Mouse (Mus musculus): ENCODE results near the gene Prm3. TPM values are rescaled to one million over a fixed set of nuclear protein-coding genes. Genes with fewer than 3 reads are reported as not detected.

Prm3 gene
- total and polyA plus RNA-seq, 2 experiments from 2014 or later = not detected

- 73% methylated on average over 4 of the region's 4 CpGs for WGBS
These were observed 30.7 kb upstream of the Prm3 start for GRCm38 (mm10) chr16:10821387-10821786.

GRCm38 (mm10) chr16:10819966-10820365 is 29.3 kb upstream of the Prm3 start:
- H3K27ac ChIP-seq = no peak overlapping the region
- no peak for TF ChIP-seq CTCF (IDR thresholded peaks at IDR 0.05; ENCODE audit: low read depth)
- H3K4me3 ChIP-seq (ENCODE audit: low read length) = no peak overlapping the region
- H3K9ac ChIP-seq (replicated peaks; ENCODE audit: low read length) = no peak overlapping the region
- H3K9me3 ChIP-seq (ENCODE audit: low read length) = no peaks in the 10 kb centered on the region
- DNase-seq (ENCODE audit: low spot score) (no peak), ATAC-seq (no peak)
- no peak overlapping the region for H3K4me2 ChIP-seq (ENCODE audit: low read depth, low read length)
- H3K36me3 ChIP-seq (ENCODE audit: insufficient read depth, low read length) = no peaks in the 10 kb centered on the region
- H3K27me3 ChIP-seq (ENCODE audit: insufficient read depth, low read length) = no peaks in the 10 kb centered on the region
- 74% methylated on average over 3 of the region's 3 CpGs for WGBS
- no peaks in the 10 kb centered on the region for H3K4me1 ChIP-seq (ENCODE audit: insufficient read depth, low read length)

More at GRCm38 (mm10) chr16:10821387-10821786, 30.7 kb upstream of the Prm3 start:
- no peak for DNase-seq (ENCODE audit: low spot score)
- Histone ChIP-seq H3K36me3 (ENCODE audit: insufficient read depth, low read length) (no peaks in the 10 kb centered on the region), H3K4me3 (ENCODE audit: low read length) (no peak overlapping the region), H3K27ac (no peak overlapping the region), H3K27me3 (ENCODE audit: insufficient read depth, low read length) (no peaks in the 10 kb centered on the region), H3K9ac (replicated peaks; ENCODE audit: low read length) (no peak overlapping the region), H3K4me1 (ENCODE audit: insufficient read depth, low read length) (no peaks in the 10 kb centered on the region), H3K4me2 (ENCODE audit: low read depth, low read length) (no peak overlapping the region), H3K9me3 (ENCODE audit: low read length) (no peaks in the 10 kb centered on the region)
- no peak for ATAC-seq
- TF ChIP-seq CTCF (IDR thresholded peaks at IDR 0.05; ENCODE audit: low read depth) = no peak

- no peak for TF ChIP-seq CTCF (IDR thresholded peaks at IDR 0.05; ENCODE audit: low read depth)
- H3K9me3 ChIP-seq (ENCODE audit: low read length) = no peaks in the 10 kb centered on the region
- H3K4me2 ChIP-seq (ENCODE audit: low read depth, low read length) = no peak overlapping the region
- ATAC-seq = no peak
- H3K4me1 ChIP-seq (ENCODE audit: insufficient read depth, low read length) = no peaks in the 10 kb centered on the region
- 85% methylated on average over 4 of the region's 4 CpGs for WGBS
- H3K9ac ChIP-seq (replicated peaks; ENCODE audit: low read length) = no peak overlapping the region
- no peak overlapping the region for H3K27ac ChIP-seq
- no peaks in the 10 kb centered on the region for H3K27me3 ChIP-seq (ENCODE audit: insufficient read depth, low read length)
- DNase-seq (ENCODE audit: low spot score) = no peak
- no peak overlapping the region for H3K4me3 ChIP-seq (ENCODE audit: low read length)
- H3K36me3 ChIP-seq (ENCODE audit: insufficient read depth, low read length) = no peaks in the 10 kb centered on the region
These were observed 27.9 kb upstream of the Prm3 start for GRCm38 (mm10) chr16:10818579-10819135.

- Histone ChIP-seq H3K36me3 (ENCODE audit: insufficient read depth, low read length) (no peaks in the 10 kb centered on the region), H3K9me3 (ENCODE audit: low read length) (no peaks in the 10 kb centered on the region), H3K4me2 (ENCODE audit: low read depth, low read length) (no peak overlapping the region), H3K27ac (no peak overlapping the region), H3K27me3 (ENCODE audit: insufficient read depth, low read length) (no peaks in the 10 kb centered on the region), H3K9ac (replicated peaks; ENCODE audit: low read length) (no peak overlapping the region), H3K4me1 (ENCODE audit: insufficient read depth, low read length) (no peaks in the 10 kb centered on the region), H3K4me3 (ENCODE audit: low read length) (no peak overlapping the region)
- 96% methylated on average over 4 of the region's 4 CpGs for WGBS
- no peak for DNase-seq (ENCODE audit: low spot score)
- ATAC-seq = no peak
- TF ChIP-seq CTCF (IDR thresholded peaks at IDR 0.05; ENCODE audit: low read depth) = no peak
These were observed 24.1 kb upstream of the Prm3 start for GRCm38 (mm10) chr16:10814864-10815263.

- Histone ChIP-seq H3K4me1 (ENCODE audit: insufficient read depth, low read length) (no peaks in the 10 kb centered on the region), H3K9ac (replicated peaks; ENCODE audit: low read length) (no peak overlapping the region), H3K27me3 (ENCODE audit: insufficient read depth, low read length) (no peaks in the 10 kb centered on the region), H3K4me3 (ENCODE audit: low read length) (no peak overlapping the region), H3K27ac (no peak overlapping the region), H3K9me3 (ENCODE audit: low read length) (no peaks in the 10 kb centered on the region), H3K4me2 (ENCODE audit: low read depth, low read length) (no peak overlapping the region), H3K36me3 (ENCODE audit: insufficient read depth, low read length) (no peaks in the 10 kb centered on the region)
- no peak for TF ChIP-seq CTCF (IDR thresholded peaks at IDR 0.05; ENCODE audit: low read depth)
- no peak for DNase-seq (ENCODE audit: low spot score)
- WGBS = 86% methylated on average over 4 of the region's 4 CpGs
- ATAC-seq = no peak
These were observed 23.0 kb upstream of the Prm3 start for GRCm38 (mm10) chr16:10813726-10814125.

GRCm38 (mm10) chr16:10812865-10813371 is 22.2 kb upstream of the Prm3 start, which contains the start of gene Gm11172:
TSS of gene Gm11172 (plus strand) at chr16:10812915.
- no peaks in the 10 kb centered on the region for H3K4me1 ChIP-seq (ENCODE audit: insufficient read depth, low read length)
- DNase-seq (ENCODE audit: low spot score) = no peak
- no peak for ATAC-seq
- no peaks in the 10 kb centered on the region for H3K36me3 ChIP-seq (ENCODE audit: insufficient read depth, low read length)
- 85% methylated on average over 2 of the region's 2 CpGs for WGBS
- no peak for TF ChIP-seq CTCF (IDR thresholded peaks at IDR 0.05; ENCODE audit: low read depth)
- no peaks in the 10 kb centered on the region for H3K9me3 ChIP-seq (ENCODE audit: low read length)
- no peak within 1 kb of the TSS for H3K4me3 ChIP-seq (ENCODE audit: low read length)
- no peaks in the 10 kb centered on the region for H3K27me3 ChIP-seq (ENCODE audit: insufficient read depth, low read length)
- H3K27ac ChIP-seq = no peak within 1 kb of the TSS
- H3K9ac ChIP-seq (replicated peaks; ENCODE audit: low read length) = 0 out of 2 replicates have a peak within 1 kb of the TSS, but pooled peaks have one; percentile 13
- H3K4me2 ChIP-seq (ENCODE audit: low read depth, low read length) = no peak within 1 kb of the TSS

GRCm38 (mm10) chr16:10810376-10810775 is 19.7 kb upstream of the Prm3 start:
- no peak for DNase-seq (ENCODE audit: low spot score)
- 85% methylated on average over 1 of the region's 1 CpGs for WGBS

More at GRCm38 (mm10) chr16:10810376-10810775, 19.7 kb upstream of the Prm3 start:
- Histone ChIP-seq H3K36me3 (ENCODE audit: insufficient read depth, low read length) (no peaks in the 10 kb centered on the region), H3K9me3 (ENCODE audit: low read length) (no peaks in the 10 kb centered on the region), H3K4me2 (ENCODE audit: low read depth, low read length) (no peak overlapping the region), H3K9ac (replicated peaks; ENCODE audit: low read length) (no peak overlapping the region), H3K27ac (no peak overlapping the region), H3K27me3 (ENCODE audit: insufficient read depth, low read length) (no peaks in the 10 kb centered on the region), H3K4me3 (ENCODE audit: low read length) (no peak overlapping the region), H3K4me1 (ENCODE audit: insufficient read depth, low read length) (no peaks in the 10 kb centered on the region)
- no peak for ATAC-seq
- no peak for TF ChIP-seq CTCF (IDR thresholded peaks at IDR 0.05; ENCODE audit: low read depth)

Measured in hindbrain, postnatal 0 days (tissue).